Mouse (Mus musculus): Measurements from ENCODE around the gene Tmem33. TPM values are rescaled to one million over a fixed set of nuclear protein-coding genes. Genes with fewer than 3 reads are reported as not detected.

Gene Tmem33
- polyA plus RNA-seq, 1 experiment from 2014 or later: 130 TPM

DNA sequence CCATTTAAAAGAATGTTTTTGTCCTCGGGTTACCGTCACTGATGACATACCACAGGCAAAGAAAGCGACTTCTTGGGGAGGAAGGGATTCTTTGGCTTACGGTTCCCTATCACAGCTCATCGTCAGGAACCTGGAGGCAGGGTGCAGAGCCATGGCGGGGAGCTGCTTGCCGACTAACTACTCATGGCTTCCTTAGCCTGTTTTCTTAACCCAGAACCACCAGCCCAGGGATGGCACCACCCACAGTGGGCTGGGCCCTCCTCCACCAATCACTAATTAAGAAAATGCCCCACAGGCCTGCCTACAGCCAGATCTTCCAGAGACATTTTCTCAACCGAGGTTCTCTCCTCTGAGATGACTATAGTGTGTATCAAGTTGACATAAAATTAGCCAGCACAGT lies 8.9 kb downstream of the Tmem33 start:
- H3K4me3 ChIP-seq: no peak overlapping the region
- H3K36me3 ChIP-seq: peaks cover 55% of the 10 kb centered on the region
- no peak for DNase-seq (ENCODE audit: low spot score)
- H3K27ac ChIP-seq (replicated peaks): no peak overlapping the region
- no peaks in the 10 kb centered on the region for H3K4me1 ChIP-seq
- H3K9me3 ChIP-seq (replicated peaks): no peaks in the 10 kb centered on the region
- H3K27me3 ChIP-seq (ENCODE audit: low read depth, poor library complexity, severe bottlenecking): no peaks in the 10 kb centered on the region
- WGBS: 95% methylated on average over 8 of the region's 8 CpGs

DNA sequence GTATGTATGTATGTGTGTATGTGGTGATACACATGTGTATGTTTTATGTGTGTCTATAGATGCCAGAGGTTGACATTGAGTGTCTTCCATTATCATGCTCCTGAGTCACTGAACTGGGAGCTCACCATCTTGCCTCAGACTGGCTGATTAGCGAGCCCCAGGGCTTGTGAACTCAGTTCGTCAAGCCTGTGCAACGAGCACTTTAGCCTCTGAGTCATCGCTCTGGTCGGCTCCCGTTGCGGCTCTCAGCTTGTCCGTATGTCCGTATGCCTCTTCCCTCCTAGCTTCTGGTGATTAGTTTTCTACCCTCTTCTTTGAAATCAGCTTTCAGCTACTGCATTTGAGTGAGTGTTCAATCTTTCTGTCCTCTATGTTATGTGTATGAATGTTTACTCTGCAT lies 19.0 kb downstream of the Tmem33 start:
- Histone ChIP-seq H3K4me3 (no peak overlapping the region), H3K4me1 (no peaks in the 10 kb centered on the region), H3K27me3 (ENCODE audit: low read depth, poor library complexity, severe bottlenecking) (no peaks in the 10 kb centered on the region), H3K36me3 (peaks cover 71% of the 10 kb centered on the region), H3K27ac (replicated peaks) (no peak overlapping the region), H3K9me3 (replicated peaks) (no peaks in the 10 kb centered on the region)
- DNase-seq (ENCODE audit: low spot score): no peak
- WGBS: 97% methylated on average over 9 of the region's 9 CpGs

DNA sequence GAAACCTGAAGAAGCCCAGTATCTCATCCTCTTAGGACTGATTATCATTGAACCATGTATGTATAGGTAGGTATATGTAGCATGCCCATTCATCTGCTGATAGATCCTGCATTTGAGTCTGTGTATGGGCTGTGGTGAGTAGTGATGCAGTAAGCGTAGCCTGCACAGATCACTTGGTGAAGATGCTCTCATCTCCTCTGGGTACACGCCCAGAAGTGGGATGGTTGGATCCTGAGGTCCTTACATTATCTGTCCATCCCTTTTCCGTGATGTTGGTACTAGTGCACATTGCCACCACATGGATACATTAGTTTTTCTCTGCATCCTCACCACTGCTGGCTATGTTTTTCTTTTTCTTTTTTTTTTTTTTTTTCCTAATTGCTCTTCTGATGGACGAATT lies 19.5 kb downstream of the Tmem33 start:
- Histone ChIP-seq H3K4me3 (no peak overlapping the region), H3K27ac (replicated peaks) (no peak overlapping the region), H3K4me1 (no peaks in the 10 kb centered on the region), H3K36me3 (peaks cover 75% of the 10 kb centered on the region), H3K27me3 (ENCODE audit: low read depth, poor library complexity, severe bottlenecking) (no peaks in the 10 kb centered on the region), H3K9me3 (replicated peaks) (no peaks in the 10 kb centered on the region)
- DNase-seq (ENCODE audit: low spot score): no peak
- WGBS: 93% methylated on average over 4 of the region's 4 CpGs

DNA sequence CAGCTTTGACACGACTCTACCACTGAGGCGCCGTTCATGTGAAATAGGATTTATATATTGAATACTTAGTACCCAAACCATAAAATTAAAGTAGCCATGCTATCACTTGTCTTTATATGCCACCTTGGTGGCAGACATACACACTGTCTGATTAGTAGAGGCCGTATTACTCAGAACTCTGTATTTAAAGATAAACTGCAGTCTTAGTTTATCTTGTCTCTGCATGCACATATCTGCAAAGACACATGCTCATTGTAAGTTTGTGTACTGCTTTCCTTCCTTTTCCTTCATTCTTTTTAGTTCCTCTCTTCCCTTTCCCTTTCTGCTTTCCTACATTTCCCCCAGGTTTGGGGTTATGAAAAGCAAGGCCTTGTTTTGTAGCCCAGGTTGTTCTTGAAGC lies 20.0 kb downstream of the Tmem33 start:
- no peak overlapping the region for H3K27ac ChIP-seq (replicated peaks)
- H3K4me3 ChIP-seq: no peak overlapping the region
- H3K4me1 ChIP-seq: no peaks in the 10 kb centered on the region
- WGBS: 97% methylated on average over 4 of the region's 4 CpGs
- H3K27me3 ChIP-seq (ENCODE audit: low read depth, poor library complexity, severe bottlenecking): no peaks in the 10 kb centered on the region
- DNase-seq (ENCODE audit: low spot score): no peak
- H3K36me3 ChIP-seq: peaks cover 81% of the 10 kb centered on the region
- H3K9me3 ChIP-seq (replicated peaks): no peaks in the 10 kb centered on the region

GRCm38 (mm10) chr5:67295029-67295428 lies 34.7 kb downstream of the Tmem33 start:
- Histone ChIP-seq H3K4me3 (no peak overlapping the region), H3K27me3 (ENCODE audit: low read depth, poor library complexity, severe bottlenecking) (no peaks in the 10 kb centered on the region), H3K4me1 (no peaks in the 10 kb centered on the region), H3K36me3 (peaks cover 42% of the 10 kb centered on the region), H3K9me3 (replicated peaks) (no peaks in the 10 kb centered on the region), H3K27ac (replicated peaks) (no peak overlapping the region)
- no peak for DNase-seq (ENCODE audit: low spot score)
- 87% methylated on average over 3 of the region's 3 CpGs for WGBS

DNA sequence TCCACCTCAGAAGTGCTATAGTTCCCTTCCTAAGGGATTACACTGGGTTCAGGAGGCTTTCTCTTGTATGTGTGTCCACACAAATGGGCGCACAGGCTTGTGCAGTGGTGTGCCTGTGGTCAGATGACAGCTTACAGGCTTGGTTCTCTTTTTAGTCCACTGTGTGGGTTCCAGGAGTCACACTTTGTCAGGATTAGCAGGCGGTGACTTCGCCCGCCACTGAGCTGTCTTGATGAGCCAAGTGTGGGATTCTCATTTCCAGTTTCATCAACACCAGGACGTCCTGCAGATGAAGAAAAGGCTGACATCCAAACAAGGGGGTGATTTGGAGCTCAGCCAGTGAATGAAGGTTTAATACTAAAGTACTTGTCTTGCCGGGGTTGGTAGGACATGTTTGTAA lies 35.3 kb downstream of the Tmem33 start:
- no peak for DNase-seq (ENCODE audit: low spot score)
- no peaks in the 10 kb centered on the region for H3K4me1 ChIP-seq
- H3K4me3 ChIP-seq: no peak overlapping the region

GRCm38 (mm10) chr5:67296171-67296570 lies 35.8 kb downstream of the Tmem33 start:
- Histone ChIP-seq H3K4me1 (no peaks in the 10 kb centered on the region), H3K4me3 (no peak overlapping the region), H3K36me3 (peaks cover 34% of the 10 kb centered on the region), H3K27me3 (ENCODE audit: low read depth, poor library complexity, severe bottlenecking) (no peaks in the 10 kb centered on the region), H3K27ac (replicated peaks) (no peak overlapping the region), H3K9me3 (replicated peaks) (no peaks in the 10 kb centered on the region)
- no peak for DNase-seq (ENCODE audit: low spot score)
- 94% methylated on average over 1 of the region's 1 CpGs for WGBS

More for the DNA sequence above, 35.3 kb downstream of the Tmem33 start:
- no peaks in the 10 kb centered on the region for H3K9me3 ChIP-seq (replicated peaks)
- H3K27ac ChIP-seq (replicated peaks): no peak overlapping the region
- no peaks in the 10 kb centered on the region for H3K27me3 ChIP-seq (ENCODE audit: low read depth, poor library complexity, severe bottlenecking)
- WGBS: 88% methylated on average over 6 of the region's 6 CpGs
- H3K36me3 ChIP-seq: peaks cover 39% of the 10 kb centered on the region

GRCm38 (mm10) chr5:67297026-67297813 lies 36.9 kb downstream of the Tmem33 start:
- Histone ChIP-seq H3K36me3 (peaks cover 24% of the 10 kb centered on the region), H3K4me1 (no peaks in the 10 kb centered on the region), H3K4me3 (no peak overlapping the region), H3K27me3 (ENCODE audit: low read depth, poor library complexity, severe bottlenecking) (no peaks in the 10 kb centered on the region), H3K27ac (replicated peaks) (no peak overlapping the region), H3K9me3 (replicated peaks) (no peaks in the 10 kb centered on the region)
- WGBS: 90% methylated on average over 5 of the region's 5 CpGs
- no peak for DNase-seq (ENCODE audit: low spot score)

- Histone ChIP-seq H3K4me3 (no peak overlapping the region), H3K4me1 (no peaks in the 10 kb centered on the region), H3K9me3 (replicated peaks) (no peaks in the 10 kb centered on the region), H3K36me3 (peaks cover 12% of the 10 kb centered on the region; the same call in 1 of the 2 replicates), H3K27ac (replicated peaks) (no peak overlapping the region), H3K27me3 (ENCODE audit: low read depth, poor library complexity, severe bottlenecking) (no peaks in the 10 kb centered on the region)
- no peak for DNase-seq (ENCODE audit: low spot score)
- 92% methylated on average over 6 of the region's 6 CpGs for WGBS
Observed at GRCm38 (mm10) chr5:67299847-67300412, 39.6 kb downstream of the Tmem33 start.

- H3K27me3 ChIP-seq (ENCODE audit: low read depth, poor library complexity, severe bottlenecking): no peaks in the 10 kb centered on the region
- H3K36me3 ChIP-seq: peaks cover 7% of the 10 kb centered on the region; the same call in 1 of the 2 replicates
- H3K4me3 ChIP-seq: no peak overlapping the region
- H3K9me3 ChIP-seq (replicated peaks): no peaks in the 10 kb centered on the region
- 93% methylated on average over 8 of the region's 8 CpGs for WGBS
- H3K27ac ChIP-seq (replicated peaks): no peak overlapping the region
- no peaks in the 10 kb centered on the region for H3K4me1 ChIP-seq
- no peak for DNase-seq (ENCODE audit: low spot score)
Observed at GRCm38 (mm10) chr5:67300926-67301597, 40.7 kb downstream of the Tmem33 start.

GRCm38 (mm10) chr5:67301722-67302331 lies 41.5 kb downstream of the Tmem33 start:
- no peaks in the 10 kb centered on the region for H3K27me3 ChIP-seq (ENCODE audit: low read depth, poor library complexity, severe bottlenecking)
- no peaks in the 10 kb centered on the region for H3K4me1 ChIP-seq
- peaks cover 2% of the 10 kb centered on the region; the same call in 1 of the 2 replicates for H3K36me3 ChIP-seq
- H3K27ac ChIP-seq (replicated peaks): no peak overlapping the region
- 83% methylated on average over 8 of the region's 8 CpGs for WGBS
- H3K4me3 ChIP-seq: no peak overlapping the region
- DNase-seq (ENCODE audit: low spot score): no peak
- H3K9me3 ChIP-seq (replicated peaks): no peaks in the 10 kb centered on the region

GRCm38 (mm10) chr5:67303816-67304215 lies 43.5 kb downstream of the Tmem33 start:
- 91% methylated on average over 1 of the region's 1 CpGs for WGBS
- H3K27ac ChIP-seq (replicated peaks): no peak overlapping the region
- H3K27me3 ChIP-seq (ENCODE audit: low read depth, poor library complexity, severe bottlenecking): no peaks in the 10 kb centered on the region
- H3K4me3 ChIP-seq: no peak overlapping the region
- no peaks in the 10 kb centered on the region for H3K9me3 ChIP-seq (replicated peaks)
- H3K36me3 ChIP-seq: peaks cover 2% of the 10 kb centered on the region; the same call in 1 of the 2 replicates
- no peak for DNase-seq (ENCODE audit: low spot score)
- H3K4me1 ChIP-seq: peaks cover 15% of the 10 kb centered on the region
